Mouse (Mus musculus) lung, adult 2 months (tissue): ENCODE data around the gene Lgals9.

Source experiments
- CTCF ChIP-seq: fragments of 200-500 bp; IDR thresholded peaks from 2 replicates; pipeline ENCODE4 v1.5.1; 2011; ENCODE audit warnings: mild to moderate bottlenecking, low read length, control low read depth; ENCODE audit not compliant: insufficient read depth
- POLR2A ChIP-seq: fragments of 200-500 bp; IDR thresholded peaks from 2 replicates; pipeline ENCODE4 v1.6.1; 2011; ENCODE audit warnings: low read depth, mild to moderate bottlenecking, control low read depth, low read length, borderline replicate concordance; ENCODE audit errors: extremely low read depth

- TF ChIP-seq CTCF (no peak), POLR2A (no peak)
These were observed 21.0 kb upstream of the Lgals9 start for GRCm38 (mm10) chr11:79005578-79006394.
